Mouse (Mus musculus): ENCODE measurements at regions not wholly inside any gene's neighbourhood (a gene's known extent, or its start where the extent isn't known, plus 50 kb on each side); places are given as distances from the start of the nearest gene placed in this dataset.

DNA sequence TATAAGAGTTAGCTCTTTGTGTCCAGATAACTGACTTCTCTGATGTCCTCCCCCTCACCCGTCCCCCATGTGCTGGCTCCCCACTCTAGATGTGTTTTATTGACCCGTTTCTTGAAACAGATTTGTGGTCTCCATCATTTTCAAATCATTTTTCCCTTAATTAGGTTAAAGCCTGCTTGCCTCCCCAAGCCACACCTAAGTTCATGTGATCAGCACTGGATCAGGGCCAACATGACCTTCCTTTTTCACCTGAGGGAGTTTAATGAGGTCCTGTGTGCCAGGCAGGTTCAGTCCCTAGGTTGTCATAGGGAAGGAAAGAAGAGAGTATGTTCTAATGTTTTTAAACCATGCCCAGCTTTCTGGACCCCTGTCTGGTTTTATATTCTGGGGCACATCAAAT, 390.9 kb upstream of the Slc35b3 start:
- no peak for DNase-seq (ENCODE audit: low spot score)

GRCm38 (mm10) chr13:39350668-39351067, 390.0 kb upstream of the Slc35b3 start:
- no peak for DNase-seq (ENCODE audit: low spot score)

DNA sequence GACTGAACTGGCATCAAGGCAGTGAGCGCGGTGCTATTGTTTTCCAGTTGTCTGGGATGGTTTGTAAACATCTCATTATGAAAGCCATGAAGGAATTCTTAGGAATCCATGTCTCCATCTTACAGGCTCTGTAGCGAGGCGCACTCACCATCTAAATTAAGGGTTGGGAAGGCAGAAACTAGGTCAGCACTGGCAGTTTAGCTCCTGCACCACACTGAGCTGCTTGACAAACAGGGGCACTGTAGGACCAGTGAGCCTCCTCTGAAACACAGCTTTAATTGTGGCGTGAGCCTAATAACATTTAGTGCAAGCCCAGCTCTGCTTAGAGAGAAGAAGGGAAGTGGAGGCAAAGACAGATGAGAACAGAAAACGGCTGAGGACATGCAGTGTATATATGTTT, 387.1 kb upstream of the Slc35b3 start:
- DNase-seq (ENCODE audit: low spot score) = no peak

DNA sequence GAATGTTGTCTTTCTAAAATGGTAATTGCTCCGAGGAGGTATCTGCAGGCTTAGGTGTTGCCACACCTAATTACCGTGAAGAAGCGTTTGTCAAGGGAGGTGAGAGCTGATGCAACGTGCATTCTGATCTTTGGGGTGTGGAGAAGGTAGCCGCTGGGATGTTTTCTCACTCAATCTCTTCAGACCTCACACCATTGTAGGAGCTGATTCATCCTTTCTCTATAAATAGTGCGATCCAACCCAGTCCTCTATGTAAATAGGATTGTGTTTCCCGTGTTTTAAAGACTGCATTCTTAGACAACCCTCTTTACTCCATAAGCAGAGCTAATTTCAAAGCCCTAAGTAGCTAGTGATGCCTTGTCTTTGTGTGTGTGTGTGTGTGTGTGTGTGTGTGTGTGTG, 374.2 kb upstream of the Slc35b3 start:
- DNase-seq (ENCODE audit: low spot score) = no peak

- no peak for DNase-seq (ENCODE audit: low spot score)
Observed at GRCm38 (mm10) chr13:39329794-39330193, 369.1 kb upstream of the Slc35b3 start.

DNA sequence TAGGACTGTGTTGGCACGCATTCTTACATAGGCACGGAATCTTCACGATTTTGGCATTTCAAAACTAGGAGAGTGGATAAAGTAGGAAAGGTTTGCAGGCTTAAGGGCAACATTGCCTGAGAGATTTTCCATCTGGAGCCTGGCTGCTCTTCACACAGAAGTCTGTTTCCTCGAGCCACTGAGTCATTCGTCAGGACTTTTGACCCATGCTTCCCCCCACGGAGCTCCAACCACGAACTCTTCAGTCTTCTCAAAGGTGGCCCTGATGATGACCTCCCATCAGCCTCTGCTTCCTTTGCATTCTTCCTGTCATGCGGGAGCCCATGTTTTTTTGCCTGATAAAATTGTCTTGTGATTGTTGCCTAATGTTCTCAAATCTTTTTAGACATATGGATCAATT, 365.5 kb upstream of the Slc35b3 start:
- peak; percentile 9 for DNase-seq (ENCODE audit: low spot score)

DNA sequence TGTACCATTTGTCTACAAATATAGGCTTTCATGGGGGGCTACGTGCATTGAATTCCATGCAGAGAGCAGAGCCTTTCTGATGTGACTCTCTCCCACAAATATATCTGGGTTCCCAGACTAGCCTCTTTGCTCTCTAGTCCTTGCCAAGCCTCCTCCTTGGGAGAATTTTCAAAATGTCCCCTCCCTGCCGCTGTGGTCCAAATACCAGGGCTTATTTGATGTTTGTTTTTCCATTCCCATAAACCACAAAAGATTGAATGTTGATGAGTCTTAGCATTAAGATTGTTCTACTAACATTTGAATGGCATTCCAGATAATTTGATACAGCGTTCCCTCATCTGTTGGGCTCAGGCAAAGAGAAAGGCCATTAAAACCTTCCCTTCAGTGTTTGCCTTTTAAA, 360.4 kb upstream of the Slc35b3 start:
- DNase-seq (ENCODE audit: low spot score) = no peak

GRCm38 (mm10) chr13:39309758-39310157, 349.1 kb upstream of the Slc35b3 start:
- no peak for DNase-seq (ENCODE audit: low spot score)

GRCm38 (mm10) chr13:39307845-39308244, 347.2 kb upstream of the Slc35b3 start:
- DNase-seq (ENCODE audit: low spot score) = no peak

DNA sequence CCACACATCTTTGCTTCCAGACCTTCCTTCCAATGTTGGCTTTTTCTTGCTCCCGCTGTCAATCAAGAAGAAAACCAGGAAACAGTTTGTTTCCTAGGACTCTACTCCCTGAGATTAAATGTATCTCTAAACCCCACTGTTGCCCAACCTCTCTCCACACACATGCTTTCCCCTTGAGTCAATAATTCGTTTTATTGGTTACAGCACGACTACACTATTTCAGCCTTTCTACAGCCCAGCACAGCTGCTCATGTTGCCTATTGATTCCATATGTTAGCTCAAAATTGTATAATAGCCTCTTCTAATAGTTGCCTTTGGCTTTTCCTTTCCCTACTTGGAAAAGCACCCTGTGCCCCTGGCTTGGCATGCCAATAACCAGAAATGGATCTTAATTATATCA, 346.2 kb upstream of the Slc35b3 start:
- DNase-seq (ENCODE audit: low spot score) = peak; percentile 17

DNA sequence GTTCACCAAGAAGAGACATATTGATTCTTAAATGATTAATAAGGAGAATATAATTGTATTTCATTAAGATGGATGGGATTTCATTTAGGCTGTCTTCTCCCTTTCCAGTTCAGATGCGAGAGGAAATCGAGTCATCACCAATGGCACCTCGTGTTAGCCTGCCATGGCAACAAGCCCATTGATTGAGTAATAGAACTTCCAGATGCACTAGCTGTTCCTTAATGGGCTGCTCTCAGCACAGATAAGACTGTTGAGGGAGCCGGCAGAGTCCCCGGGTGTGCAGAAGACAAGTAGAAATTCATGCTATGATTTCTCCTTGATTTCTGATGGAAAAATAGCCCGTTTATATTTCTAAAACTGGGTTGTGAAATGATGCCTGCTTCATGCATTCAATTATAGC, 336.5 kb upstream of the Slc35b3 start:
- DNase-seq (ENCODE audit: low spot score) = no peak

GRCm38 (mm10) chr13:39290216-39290960, 329.7 kb upstream of the Slc35b3 start:
- DNase-seq (ENCODE audit: low spot score) = no peak

DNA sequence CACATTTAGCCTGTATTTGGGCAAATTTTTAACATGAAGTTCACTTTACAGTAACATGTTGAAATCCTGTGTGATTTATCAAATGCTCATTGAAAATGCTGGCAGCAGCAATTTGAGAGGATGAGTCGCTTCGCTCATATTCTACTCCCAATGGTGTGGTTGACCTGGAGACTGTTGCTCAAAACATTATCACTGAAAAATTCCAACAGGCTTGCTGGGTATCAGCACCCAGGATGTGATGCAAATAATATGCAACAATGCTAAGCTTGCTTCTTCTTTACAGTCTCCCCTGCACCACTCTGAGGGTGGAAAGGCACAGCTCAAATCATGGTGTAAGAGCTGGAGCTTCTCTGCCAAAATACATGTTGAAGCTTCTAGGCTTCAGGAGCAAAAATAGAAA, 321.6 kb upstream of the Slc35b3 start:
- no peak for DNase-seq (ENCODE audit: low spot score)

DNA sequence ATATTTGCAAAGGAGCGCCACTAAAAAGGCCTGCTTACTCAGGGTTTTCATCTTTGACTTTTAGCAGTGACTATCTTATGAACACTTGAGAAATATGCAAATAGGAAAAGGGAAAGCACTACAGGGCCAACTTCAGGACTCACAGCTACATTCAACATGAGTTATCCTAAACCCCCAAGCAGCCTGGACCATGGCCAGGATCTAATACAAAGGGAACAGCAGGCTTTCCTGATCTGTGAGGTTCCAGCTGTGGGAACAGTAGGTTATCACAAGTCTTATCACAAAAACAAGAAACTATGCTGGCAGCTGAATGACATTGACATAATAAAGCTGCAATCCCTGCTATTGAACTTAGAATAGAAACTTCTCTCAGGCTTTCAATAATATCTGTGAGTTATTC, 317.4 kb upstream of the Slc35b3 start:
- DNase-seq (ENCODE audit: low spot score) = no peak

DNA sequence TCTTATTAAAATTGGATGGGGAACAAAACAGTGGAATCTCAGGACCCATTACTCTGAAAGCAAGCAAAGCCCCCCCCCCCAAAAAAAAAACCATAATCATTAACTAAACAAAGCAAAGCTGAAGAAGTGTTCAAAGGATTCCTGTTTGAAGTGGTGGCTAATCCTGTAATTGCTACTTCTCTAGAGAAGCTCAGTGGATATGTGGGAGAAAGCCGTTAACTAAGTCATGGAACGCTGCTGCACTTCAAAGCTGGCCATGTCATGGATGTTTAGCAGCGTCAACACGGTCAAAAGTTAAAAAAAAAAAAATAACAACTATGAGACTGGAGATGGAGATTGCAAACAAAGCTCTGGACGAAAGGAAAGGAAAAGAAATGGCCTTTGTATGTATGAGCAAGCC, 305.3 kb upstream of the Slc35b3 start:
- no peak for DNase-seq (ENCODE audit: low spot score)

GRCm38 (mm10) chr13:39256708-39257107, 296.0 kb upstream of the Slc35b3 start:
- DNase-seq (ENCODE audit: low spot score) = peak; percentile 9

GRCm38 (mm10) chr13:39255338-39255737, 294.7 kb upstream of the Slc35b3 start:
- no peak for DNase-seq (ENCODE audit: low spot score)

DNA sequence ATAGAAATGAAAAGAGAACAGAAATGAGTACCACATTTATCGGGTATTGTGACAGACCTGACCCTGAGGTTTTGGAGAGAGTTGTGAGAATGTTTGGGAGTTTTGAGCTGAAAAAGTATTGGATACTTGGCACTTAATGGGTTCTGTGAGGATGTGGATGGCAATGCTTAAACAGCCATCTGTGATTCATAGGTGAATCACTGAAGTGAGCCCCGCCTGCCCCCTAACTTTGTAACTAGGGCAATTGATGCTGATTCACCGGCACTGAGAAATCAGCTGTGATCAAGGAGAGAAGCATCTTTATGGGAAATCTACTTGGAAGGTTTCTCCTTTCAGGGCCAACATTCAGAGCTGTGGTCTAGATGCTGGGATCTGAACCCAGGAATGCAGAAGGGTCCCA, 291.9 kb upstream of the Slc35b3 start:
- no peak for DNase-seq (ENCODE audit: low spot score)

GRCm38 (mm10) chr13:39250096-39250495, 289.4 kb upstream of the Slc35b3 start:
- DNase-seq (ENCODE audit: low spot score) = no peak

GRCm38 (mm10) chr13:39226829-39227228, 266.2 kb upstream of the Slc35b3 start:
- no peak for DNase-seq (ENCODE audit: low spot score)

- no peak for DNase-seq (ENCODE audit: low spot score)
Observed at GRCm38 (mm10) chr13:39225651-39226050, 265.0 kb upstream of the Slc35b3 start.

- DNase-seq (ENCODE audit: low spot score) = no peak
Observed at GRCm38 (mm10) chr13:39211076-39211475, 250.4 kb upstream of the Slc35b3 start.

- peak; percentile 55 for DNase-seq (ENCODE audit: low spot score)
Observed at GRCm38 (mm10) chr13:39183715-39184179, 223.1 kb upstream of the Slc35b3 start.

DNA sequence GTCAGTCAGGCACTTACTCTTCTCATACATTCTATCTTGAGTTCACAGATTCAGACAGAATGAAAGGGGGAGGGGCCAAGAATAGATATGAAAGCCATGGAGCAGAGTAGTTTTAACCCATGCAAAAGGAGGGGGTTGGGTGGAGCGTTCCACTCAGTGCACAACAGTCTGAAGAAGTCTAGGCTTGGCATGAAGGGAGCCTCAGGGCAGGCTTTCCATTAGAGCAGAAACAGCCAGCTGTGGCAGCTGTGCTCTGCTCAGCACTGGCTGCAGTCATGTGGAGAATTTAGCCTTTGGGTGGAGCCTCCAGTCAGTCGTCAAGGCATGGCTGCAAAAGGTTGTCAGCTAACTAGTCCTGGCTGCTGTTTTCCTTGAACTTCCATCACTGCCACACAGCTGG, 201.3 kb upstream of the Slc35b3 start:
- peak; percentile 5 for DNase-seq (ENCODE audit: low spot score)
